Mouse (Mus musculus): ENCODE measurements around the gene Nr4a1.

Gene Nr4a1

DNA sequence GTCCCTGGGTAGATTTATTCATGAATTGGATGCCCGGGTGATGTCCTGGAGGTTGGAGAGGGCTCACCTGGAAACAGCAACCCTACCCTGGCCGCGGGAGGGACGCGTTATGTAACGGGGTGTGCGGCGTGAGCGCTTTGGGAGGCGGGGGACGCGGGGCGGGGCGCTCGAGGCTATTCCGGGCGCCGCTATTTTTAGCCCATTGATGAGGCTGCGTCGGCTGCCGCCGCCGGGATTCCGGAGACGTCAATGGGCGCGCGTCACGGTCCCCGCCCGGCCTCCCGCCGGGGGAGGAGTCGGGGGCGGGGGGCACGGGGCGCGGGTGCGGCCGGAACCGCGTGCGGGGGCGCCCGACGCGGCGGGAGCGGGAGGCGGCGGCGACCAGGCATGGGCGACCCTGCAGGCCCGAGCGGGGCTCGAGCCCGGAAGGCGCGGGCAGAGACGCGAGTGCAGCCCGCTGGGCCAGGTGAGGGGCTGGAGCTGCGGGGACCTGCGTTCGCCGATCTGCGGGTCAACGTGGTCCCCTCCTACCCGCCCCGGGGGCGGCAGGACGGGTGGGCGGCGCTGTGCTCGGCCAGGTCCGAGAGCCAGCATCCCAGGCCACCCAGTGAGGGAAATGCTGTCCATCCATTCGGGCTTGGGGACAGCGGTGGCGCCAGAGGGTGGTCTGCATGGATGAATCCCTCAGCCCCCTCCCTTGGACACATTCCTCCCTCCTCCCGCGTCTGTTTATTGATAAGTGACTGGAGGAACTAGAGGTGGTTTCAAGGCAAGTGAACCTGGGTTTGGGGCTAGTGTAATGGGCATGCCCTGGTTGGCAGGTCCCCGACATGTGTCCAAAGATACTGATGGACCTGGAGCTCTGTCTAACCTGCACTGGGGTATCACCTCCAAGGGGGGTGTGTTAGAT is at the start of gene Nr4a1:
TSS of gene Nr4a1 (plus strand) at position 384 of the 910 bp plus-strand sequence.
- WGBS = 3% methylated on average over 82 of the region's 82 CpGs

DNA sequence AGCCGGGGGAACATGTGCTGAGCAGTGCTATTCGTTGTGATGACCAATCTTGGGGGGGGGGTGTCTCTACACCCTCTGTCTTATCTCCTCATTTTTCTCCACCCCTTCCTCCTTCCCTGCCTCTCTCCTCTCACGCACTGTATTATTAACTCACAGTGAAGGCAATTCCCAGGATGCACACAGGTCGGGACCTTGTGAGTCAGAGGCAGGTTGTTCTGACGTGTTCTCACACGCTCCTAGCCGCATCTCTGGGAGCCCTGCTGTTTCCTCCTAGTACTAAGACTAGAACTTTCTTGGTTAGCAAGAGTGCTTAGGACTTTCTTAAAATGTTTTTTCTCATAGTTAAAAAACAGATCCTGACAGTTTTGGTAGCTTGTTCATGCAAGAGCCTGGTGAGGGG is 49.3 kb upstream of the Nr4a1 start:
- WGBS = 85% methylated on average over 7 of the region's 7 CpGs

DNA sequence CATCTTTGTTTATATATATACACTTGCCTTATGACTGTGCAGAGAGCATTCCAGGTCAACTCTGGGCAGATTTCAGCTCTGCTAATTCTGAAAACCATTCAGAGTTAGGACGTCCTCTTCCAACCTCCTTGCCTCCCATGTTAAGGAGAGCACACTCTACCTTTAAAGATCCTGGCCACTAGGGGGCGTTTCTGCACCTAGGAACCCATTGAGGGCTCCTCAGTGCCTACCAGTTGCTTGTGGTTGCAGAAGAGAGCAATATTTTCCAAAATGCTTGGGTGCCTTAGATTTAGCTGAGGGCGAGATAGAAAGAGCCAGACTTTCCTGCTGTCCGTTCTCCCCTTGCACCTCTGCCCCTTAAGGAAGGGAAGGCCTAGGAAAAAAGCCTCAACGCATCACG is 43.8 kb upstream of the Nr4a1 start:
- 59% methylated on average over 6 of the region's 6 CpGs for WGBS

DNA sequence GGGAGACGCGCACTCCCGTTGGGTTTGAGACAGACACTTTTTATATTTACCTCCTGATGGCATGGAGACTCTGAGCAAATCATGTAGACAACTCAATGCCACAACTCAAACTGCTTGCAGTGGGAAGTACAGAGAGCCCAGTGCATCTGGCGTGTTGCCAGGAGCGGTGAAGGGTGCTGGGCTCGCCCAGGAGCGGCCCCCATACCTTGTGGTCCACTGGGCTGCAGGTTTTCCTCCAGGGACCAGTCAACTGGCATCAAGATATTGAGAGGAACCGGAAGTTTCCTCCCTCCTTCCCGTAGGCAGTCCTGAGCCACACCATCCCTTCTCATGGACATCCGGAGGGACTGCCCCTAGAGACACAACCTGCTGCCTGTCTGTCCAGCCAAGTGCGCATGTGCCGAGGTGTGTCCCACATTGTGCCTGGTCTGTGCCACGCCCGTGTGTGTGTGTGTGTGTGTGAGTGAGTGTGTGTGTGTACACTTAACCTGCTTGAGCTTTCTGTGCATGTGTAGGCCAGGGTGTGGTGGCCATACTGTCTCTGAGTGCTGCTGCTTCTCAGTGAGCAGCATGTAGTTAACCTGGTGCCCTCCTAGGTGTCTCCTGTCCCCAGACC is 43.0 kb upstream of the Nr4a1 start:
- 80% methylated on average over 14 of the region's 14 CpGs for WGBS

DNA sequence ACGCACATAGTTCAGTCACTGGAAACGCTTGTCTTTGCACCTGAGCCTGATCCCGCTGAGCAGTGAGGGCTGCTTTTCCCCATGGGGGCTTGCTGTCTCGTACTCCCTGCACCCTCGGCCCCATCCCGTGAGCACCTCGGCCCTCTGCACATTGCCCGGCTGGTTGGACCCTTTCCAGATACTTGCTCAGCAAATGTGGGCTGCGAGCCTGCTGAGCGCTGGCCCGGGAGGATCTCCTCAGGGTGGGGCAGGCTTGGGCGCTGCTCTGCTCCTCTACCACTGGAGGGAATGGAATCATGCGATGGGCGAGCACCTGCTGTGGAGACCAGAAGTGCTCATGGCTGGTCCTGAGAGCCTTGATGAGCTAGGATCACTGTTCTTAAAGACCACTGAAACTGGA is 41.6 kb upstream of the Nr4a1 start:
- WGBS = 37% methylated on average over 14 of the region's 14 CpGs

DNA sequence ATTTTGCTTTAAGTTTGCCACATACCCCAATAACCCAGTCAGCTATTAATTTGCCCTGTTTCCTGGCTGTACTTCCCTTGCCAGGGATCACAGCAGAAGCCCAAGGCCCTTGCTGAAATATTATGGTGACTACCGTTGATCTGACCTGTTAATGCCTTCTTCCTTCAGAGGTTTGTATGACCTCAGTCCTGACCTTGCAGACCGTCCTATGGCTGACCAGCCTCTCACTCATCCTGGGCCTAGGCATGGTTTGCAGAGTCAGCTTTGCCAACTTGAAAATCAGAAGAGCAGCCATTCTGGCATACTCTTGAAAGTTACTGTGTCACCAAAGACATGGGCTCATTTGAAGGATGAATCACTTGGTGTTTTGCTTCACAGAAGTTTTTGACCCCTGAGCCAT is 38.9 kb upstream of the Nr4a1 start:
- 90% methylated on average over 2 of the region's 2 CpGs for WGBS

DNA sequence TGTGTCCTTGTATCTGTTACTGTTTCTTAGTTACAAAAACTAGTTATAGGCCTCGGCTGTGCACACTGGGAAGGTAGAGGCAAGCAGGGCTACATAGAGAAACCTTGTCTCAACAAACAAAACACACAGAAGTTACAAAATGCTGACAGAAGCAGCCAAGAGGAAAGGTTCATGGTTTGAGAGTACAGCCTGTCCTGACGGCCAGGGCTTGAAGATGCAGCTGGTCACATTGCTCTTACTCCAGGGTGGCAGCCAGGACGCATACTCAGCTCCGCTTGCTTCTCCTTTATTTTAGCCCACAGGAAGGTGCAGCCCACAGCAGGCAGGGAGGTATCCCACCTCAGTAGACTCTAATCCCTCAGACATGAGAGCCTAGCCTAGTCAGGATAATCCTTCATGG is 38.0 kb upstream of the Nr4a1 start:
- WGBS = 81% methylated on average over 4 of the region's 4 CpGs

DNA sequence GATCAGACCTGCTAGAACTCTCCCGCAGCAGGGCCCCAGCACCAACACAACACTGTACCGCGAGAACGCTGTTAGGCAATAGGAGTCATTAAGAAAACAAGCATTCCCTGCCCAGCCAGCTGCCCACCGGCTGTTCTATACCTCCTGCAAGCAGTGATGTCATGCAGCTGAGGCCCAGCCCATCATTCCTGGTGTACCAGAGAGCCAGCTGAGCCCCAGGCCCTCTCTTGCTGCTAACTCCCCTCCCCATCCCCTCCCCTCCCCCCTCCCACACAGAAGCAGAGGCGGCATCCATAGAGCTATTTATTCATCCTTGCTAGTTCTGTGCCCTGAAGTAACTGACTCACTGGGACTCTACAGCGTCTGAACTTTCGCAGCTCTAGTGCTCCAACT is 33.2 kb upstream of the Nr4a1 start:
- 22% methylated on average over 8 of the region's 8 CpGs for WGBS

DNA sequence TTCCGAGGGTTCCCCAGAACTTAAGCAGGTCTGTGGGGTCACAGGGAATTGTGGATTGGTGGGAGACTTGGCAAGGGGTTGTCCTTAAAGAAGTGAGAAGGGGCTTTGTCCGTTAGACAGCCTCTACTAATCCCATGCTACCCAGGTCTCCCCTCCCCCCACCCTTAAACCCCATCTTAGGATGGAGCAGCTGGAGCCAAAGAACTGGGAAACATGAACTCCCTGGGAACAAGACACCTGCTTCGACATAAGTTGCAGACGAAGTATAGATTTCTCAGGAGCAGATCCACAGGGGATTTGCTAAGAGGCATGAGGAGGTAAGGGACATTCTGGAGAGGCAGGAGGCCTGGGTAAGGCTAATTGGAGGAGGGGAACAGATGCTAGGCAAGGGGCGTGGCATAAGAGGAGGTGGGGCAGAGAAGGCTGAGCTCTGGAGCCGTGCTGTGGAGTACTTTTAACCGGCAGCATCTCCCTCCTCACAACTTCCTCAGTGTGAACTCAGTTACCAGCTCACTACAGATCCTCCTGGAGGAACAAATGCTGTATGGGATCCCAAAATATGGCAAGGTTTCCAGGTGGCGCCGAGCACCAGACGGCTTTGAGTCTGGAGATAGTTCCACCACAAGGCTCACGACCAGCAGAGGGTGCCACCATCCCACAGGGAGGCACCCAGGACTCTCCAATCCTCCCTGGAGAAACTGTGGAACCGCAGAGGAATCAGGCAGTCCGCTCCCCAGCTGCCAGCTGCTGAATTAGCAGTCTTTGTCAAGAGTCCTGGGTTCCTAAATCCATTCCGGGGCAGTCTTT is 32.6 kb upstream of the Nr4a1 start:
- WGBS = 7% methylated on average over 14 of the region's 14 CpGs

DNA sequence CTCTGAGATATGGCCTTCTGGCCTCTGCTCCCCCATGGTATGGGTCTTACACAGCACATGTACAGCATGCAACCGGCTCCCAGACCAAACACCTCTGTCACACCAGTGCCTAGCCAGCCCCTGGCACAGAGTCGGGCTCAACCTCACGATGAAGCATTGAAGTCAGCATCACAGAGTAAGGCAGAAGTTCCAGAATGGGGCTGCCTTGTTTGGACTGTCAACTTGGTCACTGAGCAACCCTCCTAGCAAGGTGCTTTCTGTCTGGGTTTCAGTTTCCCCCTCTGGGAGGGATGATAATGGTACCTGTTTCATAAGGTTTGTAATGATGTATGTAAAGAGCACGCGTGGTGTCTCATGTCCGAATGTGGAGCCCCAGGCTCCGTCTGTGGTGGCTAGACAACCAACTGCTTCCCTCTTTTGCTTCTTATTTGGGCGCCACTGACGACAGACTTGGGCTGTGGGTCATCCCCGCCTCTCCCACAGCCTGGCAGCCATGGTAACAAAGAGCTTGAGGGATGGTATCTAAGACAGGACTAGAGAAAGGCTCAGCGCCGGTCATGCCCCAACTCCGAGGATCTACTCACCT is 31.1 kb upstream of the Nr4a1 start:
- 47% methylated on average over 13 of the region's 13 CpGs for WGBS

DNA sequence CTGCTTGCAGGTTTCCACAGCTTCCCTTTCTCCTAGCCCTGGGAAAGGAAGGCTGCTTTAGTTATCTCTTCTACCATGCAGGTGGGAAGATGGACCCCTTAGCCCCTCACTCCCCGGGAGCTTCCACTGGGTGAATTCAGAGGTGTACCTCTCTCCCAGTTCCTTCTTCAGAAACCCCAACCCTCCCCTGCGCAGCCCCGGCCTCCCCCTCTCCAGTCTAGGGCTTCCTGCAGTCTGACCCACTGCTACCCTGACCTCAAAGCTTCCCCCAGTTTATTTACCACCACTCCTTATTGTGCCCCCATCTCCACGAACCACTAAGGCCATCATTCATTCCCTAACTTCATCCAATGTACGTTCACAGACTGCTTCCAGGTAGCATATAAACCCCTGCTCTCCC is 30.5 kb upstream of the Nr4a1 start:
- WGBS = 11% methylated on average over 5 of the region's 5 CpGs

DNA sequence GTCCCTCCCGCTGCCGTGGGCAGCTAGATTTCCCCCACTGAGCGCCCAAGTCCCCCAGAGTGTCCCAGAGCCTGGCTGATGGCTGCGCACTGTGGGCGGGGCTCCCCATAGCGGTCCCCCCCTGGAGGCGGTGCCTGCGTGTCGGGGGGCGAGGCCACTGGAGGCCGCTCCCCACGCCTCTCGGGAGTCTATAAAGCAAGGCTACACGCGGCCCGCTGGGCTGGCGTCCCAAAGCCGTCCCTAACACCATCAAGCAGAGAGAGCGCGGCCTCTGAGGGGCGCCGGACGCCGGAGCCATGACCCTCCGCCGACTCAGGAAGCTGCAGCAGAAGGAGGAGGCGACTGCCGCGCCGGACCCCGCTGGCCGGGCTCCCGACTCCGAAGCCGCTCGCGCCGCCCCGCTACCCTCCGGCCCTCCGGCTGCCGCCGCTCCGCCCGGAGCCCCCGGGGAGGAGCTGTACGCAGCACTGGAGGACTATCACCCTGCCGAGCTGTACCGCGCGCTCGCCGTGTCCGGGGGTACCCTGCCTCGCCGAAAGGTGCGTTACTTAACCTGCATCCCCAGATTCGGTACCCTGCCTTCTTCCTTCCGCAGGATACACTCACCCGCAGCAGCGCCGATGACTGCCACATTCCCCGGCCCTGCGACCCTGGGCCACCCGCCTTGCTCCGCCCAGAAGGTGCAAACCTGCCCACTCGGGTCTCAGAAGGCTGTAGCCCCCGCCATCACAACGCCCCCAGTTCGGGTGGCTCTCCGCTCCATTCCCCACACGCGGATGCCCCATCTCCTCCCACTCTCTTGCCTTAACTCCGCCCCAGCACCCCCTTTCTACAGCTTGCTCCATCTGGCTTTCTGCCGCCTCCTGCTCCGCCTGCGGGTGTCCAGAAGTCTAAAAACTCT is 29.8 kb upstream of the Nr4a1 start, which contains the start of gene Grasp:
TSS of gene Grasp (plus strand) at position 183 of the 901 bp plus-strand sequence.
- under 1% methylated on average over 67 of the region's 77 CpGs for WGBS

DNA sequence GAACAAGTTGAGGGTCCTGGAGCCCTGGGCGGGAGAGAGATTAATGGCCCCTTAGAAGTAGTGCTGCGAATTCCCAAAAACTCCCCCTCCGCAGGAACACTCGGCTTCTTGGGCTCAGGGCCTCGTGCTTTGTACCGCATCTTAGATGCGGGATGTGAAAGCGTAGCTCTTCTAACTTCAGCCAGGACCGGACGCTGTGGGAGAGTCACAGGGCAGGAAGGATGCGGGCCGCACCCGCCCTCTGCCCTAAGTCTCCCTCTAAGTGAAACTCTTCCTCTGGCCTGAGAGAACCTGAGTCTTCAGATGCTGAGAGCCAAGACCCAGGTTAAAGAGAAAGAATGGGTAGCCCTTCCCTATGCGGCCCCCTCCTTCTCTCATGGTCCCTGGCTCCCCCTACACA is 29.1 kb upstream of the Nr4a1 start:
- WGBS = 13% methylated on average over 14 of the region's 14 CpGs

DNA sequence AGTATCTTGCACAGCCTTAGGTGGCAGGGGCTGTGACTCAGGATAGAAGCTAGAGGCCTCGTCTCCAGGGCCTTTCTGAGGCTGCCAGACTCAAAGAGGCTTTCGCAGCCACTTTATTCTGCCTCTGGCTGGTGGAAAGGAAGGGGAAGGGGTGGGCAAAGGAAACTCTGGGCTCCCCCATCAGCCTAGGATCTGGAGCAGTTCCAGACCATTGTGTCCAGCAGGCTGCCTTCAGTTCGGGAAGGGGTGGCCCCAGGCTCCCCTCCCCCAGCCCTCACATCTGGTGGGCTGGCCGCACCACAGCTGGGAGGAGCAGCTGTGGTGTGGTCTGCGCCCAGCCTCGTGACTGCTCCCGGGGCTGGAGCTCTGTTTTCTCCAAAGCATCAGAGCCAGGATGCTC is 26.1 kb upstream of the Nr4a1 start:
- WGBS = 55% methylated on average over 7 of the region's 7 CpGs

DNA sequence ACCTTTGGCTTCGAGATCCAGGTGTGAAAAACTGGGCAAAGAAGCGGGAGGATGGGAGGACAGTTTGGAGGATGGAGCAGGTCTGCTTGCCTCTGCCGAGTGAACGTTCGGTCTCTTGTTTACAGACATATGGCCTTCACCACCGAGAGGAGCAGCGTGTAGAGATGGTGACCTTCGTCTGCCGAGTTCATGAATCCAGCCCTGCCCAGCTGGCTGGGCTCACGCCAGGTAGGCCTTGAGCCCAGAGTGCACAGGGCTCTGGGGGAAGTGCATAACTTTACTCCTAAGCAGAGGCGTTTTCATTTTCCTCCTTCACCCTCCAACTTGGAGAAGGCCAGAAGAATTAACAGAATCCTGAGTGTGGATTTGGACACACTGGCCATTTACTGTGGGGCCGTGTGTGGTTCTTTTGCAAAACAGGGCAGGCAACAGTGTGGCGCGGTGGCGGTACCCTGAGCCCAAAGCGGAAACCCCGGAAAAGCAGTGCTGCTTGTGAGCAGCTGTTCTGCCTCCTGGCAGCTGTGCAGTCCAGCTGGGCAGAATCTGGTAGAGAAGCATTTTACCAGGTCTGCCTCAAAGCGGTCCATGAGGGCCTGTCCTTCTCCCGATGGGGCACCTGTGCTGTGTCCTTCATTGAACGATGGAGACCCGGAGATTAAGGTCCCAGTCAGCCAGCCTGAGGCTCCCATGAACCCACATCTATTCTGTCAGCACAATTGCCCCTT is 25.0 kb upstream of the Nr4a1 start:
- 76% methylated on average over 21 of the region's 21 CpGs for WGBS

DNA sequence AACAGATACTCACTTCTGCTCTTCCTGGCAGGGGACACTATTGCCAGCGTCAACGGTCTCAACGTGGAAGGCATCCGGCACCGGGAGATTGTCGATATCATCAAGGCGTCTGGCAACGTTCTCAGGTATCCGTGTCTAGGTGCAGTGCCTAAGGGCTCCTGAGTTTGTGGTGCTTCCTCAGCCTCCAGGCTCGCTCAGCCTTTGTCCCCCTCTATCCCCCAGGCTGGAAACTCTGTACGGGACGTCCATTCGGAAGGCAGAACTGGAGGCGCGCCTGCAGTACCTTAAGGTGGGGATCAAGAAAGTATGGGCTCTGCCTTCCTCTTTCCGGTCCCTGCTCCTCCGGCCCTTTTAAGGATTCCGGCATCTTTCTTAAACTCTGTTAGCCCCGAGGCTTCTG is 23.6 kb upstream of the Nr4a1 start:
- WGBS = 96% methylated on average over 19 of the region's 19 CpGs

DNA sequence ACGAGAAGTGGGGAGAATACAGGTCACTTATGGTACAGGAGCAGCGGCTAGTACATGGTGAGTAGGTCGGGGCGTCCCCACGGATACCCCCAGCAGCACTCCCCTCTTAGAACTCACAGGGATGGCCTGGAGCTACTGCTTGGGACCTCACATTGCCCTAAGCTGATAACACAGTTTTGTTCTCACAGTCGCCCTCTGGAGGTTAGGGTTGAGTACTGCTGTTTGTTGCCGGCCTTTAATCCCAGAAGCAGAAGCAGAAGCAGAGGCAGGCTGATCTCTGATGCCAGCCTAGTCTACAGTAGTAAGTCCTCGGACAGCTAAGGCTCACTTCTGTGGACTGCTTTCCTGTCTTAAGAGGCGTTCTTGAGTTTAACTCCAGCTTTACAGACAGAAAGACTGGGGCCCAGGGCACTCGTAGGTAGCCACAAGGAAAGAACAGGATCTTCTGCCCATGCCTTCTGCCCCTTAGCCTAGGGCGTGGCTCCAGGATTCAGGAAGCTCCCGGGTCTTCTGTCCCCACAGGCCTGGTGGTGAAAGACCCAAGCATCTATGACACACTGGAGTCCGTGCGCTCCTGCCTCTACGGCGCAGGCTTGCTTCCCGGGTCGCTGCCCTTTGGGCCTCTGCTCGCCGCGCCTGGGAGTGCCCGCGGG is 22.9 kb upstream of the Nr4a1 start:
- 88% methylated on average over 23 of the region's 23 CpGs for WGBS

DNA sequence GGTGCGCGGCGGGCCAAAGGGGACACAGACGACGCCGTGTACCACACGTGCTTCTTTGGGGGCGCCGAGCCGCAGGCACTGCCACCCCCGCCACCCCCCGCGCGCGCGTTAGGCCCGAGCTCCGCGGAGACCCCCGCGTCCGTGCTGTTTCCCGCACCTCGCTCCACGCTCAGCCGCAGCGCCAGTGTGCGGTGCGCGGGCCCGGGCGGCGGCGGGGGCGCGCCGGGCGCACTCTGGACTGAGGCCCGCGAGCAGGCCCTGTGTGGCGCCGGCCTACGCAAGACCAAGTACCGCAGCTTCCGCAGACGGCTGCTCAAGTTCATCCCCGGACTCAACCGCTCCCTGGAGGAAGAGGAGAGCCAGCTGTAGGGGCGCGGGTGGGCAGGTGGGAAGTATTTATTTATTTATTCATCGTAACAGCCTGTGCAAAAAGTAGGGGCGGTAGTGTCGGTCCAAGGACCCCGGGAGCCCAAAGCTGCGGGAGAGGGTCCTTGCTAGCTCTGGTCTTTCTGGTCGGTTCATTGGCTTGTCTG is 22.4 kb upstream of the Nr4a1 start:
- WGBS = 63% methylated on average over 56 of the region's 56 CpGs

DNA sequence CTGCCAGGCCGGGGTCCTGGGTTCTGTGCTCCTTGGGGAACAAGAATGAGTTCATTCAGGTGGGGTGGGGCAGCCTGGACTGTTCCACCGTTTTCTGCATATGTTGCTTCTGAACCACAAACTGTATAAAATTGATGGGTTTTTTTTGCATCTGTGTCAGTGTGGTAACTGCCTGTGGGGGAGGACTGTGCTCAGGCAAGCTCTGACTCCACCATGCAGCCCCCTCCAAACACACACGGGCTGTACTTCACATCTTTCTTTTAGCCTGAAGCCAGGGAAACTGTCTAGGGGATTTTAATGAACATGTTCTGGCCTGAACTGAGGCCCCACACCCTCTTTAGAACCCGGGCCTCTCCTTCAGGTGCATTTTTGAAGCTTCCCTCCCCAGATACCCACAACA is 21.5 kb upstream of the Nr4a1 start:
- WGBS = 44% methylated on average over 4 of the region's 4 CpGs

DNA sequence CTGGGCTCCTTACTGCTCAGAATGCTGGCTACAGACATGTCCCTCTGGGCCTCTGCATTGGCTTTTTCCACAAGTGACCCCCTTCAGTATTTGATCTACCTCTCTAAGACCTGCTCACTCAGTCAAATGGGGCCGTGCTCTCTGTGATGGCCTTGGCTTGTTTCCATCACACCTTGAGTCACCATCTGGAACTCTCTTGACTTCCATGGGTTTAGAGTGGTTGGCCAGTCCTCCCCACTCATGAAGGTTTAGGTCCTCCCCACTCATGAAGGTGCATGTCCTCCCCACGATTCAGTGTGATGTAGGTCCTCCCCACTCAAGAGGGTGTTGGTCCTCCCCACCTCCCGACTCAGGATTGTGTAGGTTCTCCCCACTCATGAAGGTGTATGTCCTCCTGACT is 20.9 kb upstream of the Nr4a1 start:
- WGBS = 72% methylated on average over 3 of the region's 3 CpGs

All from cerebral cortex, adult 2 months (tissue).